Mouse (Mus musculus): Measurements from ENCODE around the gene Nupl1.

DNA sequence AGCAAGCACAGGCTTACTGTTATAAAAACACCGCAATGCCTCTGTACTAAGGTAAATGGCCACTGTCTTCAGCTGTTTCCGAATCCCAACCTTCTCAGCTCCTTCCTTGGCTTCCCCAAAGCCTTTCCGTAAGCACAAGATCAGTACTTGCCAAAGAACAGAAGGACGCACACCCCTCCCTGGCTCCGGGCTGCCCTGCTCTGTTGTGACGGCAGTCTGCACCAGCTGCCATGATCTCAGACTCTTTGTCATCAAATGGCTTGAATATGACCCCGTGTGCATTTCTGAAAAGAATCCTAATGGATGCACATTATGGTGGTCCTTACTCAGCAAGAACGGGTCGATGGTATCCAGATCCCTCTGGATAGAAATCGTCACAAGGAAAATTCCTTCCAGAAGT lies 108.0 kb downstream of the Nupl1 start:
- TF ChIP-seq POLR2A (IDR thresholded peaks at IDR 0.05; ENCODE audit: extremely low read depth, insufficient read depth, low read length), result no peak
- no peak for TF ChIP-seq CTCF (IDR thresholded peaks at IDR 0.05; ENCODE audit: low read depth, low read length)
